16 mouse cellular contexts compared by ENCODE assay signal in genomic region chr6:84641062-84641431, GRCm38 (mm10). TPM values are rescaled to one million over a fixed set of nuclear protein-coding genes. Genes with fewer than 3 reads are reported as not detected.
DNase-seq lines count a peak whose midpoint lies in the region; ATAC-seq and TF ChIP-seq lines count a peak whose summit lies in the region.
"Had no signal": no experiment of that assay in that cellular context is flagged by ENCODE, and none has a peak within 500 bp of the region (broad histone marks: within the 10 kb centered on the region; RNA-seq: fewer than 3 reads in every experiment).

No protein-coding gene starts in this region.

- ATAC-seq in heart, embryonic 16.5 days (replicated peaks; ENCODE audit: extremely low read depth, insufficient read depth, low FRiP score) = no peak
- peak; percentile 8; the same call in 1 of the 2 replicates for ATAC-seq in liver, postnatal 0 days
- ATAC-seq in liver, embryonic 11.5 days (replicated peaks; ENCODE audit: low FRiP score) = no peak
- peak; percentile 21 for ATAC-seq in inflammation-experienced regulatory T-cells, adult 6 months

- peaks cover 21% of the 10 kb centered on the region for H3K4me1 ChIP-seq in heart, embryonic 16.5 days (ENCODE audit: control insufficient read depth, insufficient read depth, low read length)
- H3K4me1 ChIP-seq in liver, postnatal 0 days (ENCODE audit: insufficient read depth) = peaks cover 23% of the 10 kb centered on the region
- peaks cover 13% of the 10 kb centered on the region for H3K4me1 ChIP-seq in liver, embryonic 11.5 days (replicated peaks; ENCODE audit: control insufficient read depth, insufficient read depth, low read length)
- peaks cover 14% of the 10 kb centered on the region; the same call in 1 of the 2 replicates for H3K4me1 ChIP-seq in small intestine, adult 2 months (ENCODE audit: control insufficient read depth, insufficient read depth, insufficient read length, low read length)

- no peaks in the 10 kb centered on the region for H3K9me3 ChIP-seq in heart, embryonic 16.5 days (replicated peaks; ENCODE audit: control insufficient read depth, low read length)
- no peaks in the 10 kb centered on the region for H3K9me3 ChIP-seq in liver, postnatal 0 days (ENCODE audit: low read length)
- H3K9me3 ChIP-seq in liver, embryonic 11.5 days (ENCODE audit: control insufficient read depth, low read length) = no peaks in the 10 kb centered on the region
- H3K9me3 ChIP-seq: forebrain, embryonic 10.5 days; hindbrain, embryonic 10.5 days; liver, embryonic 13.5 days had no signal

- intact Hi-C loops in heart, postnatal 25 days (cut with DNase I) = loop anchor here (2.0 to 5.0 kb wide), 2 partner anchors 54 to 271 kb away; no protein-coding TSS in a partner anchor

- TF ChIP-seq POLR2A in small intestine, adult 2 months (IDR thresholded peaks at IDR 0.05; ENCODE audit: low read depth, low read length) = no peak

- no peak overlapping the region for H3K4me3 ChIP-seq in heart, embryonic 16.5 days (ENCODE audit: low read length)
- no peak overlapping the region for H3K4me3 ChIP-seq in liver, postnatal 0 days (ENCODE audit: low read depth, low read length)
- no peak overlapping the region for H3K4me3 ChIP-seq in liver, embryonic 11.5 days (ENCODE audit: low read depth, low read length)
- H3K4me3 ChIP-seq in small intestine, adult 2 months (ENCODE audit: low read depth, low read length) = no peak overlapping the region
- H3K4me3 ChIP-seq: forebrain, embryonic 10.5 days; hindbrain, embryonic 10.5 days; liver, embryonic 13.5 days had no signal

- H3K4me2 ChIP-seq in heart, embryonic 16.5 days (ENCODE audit: low read depth, low read length) = peak overlapping the region; percentile 34; the same call in 1 of the 2 replicates
- peak overlapping the region; percentile 10; the same call in 1 of the 2 replicates for H3K4me2 ChIP-seq in liver, postnatal 0 days (ENCODE audit: low read depth, low read length)
- no peak overlapping the region; the same call in 1 of the 2 replicates for H3K4me2 ChIP-seq in liver, embryonic 11.5 days
- H3K4me2 ChIP-seq: liver, embryonic 13.5 days had no signal

- no peaks in the 10 kb centered on the region for H3K27me3 ChIP-seq in heart, embryonic 16.5 days (ENCODE audit: control insufficient read depth, insufficient read depth, low read length)
- H3K27me3 ChIP-seq in liver, postnatal 0 days (ENCODE audit: insufficient read depth, low read length) = no peaks in the 10 kb centered on the region
- no peaks in the 10 kb centered on the region for H3K27me3 ChIP-seq in liver, embryonic 11.5 days (replicated peaks; ENCODE audit: control insufficient read depth, insufficient read depth, low read length)
- H3K27me3 ChIP-seq in small intestine, adult 2 months (ENCODE audit: control insufficient read depth, insufficient read depth, low read length) = no peaks in the 10 kb centered on the region
- H3K27me3 ChIP-seq: liver, embryonic 13.5 days had no signal

- H3K9ac ChIP-seq in heart, embryonic 16.5 days (ENCODE audit: low read length) = no peak overlapping the region
- H3K9ac ChIP-seq in liver, postnatal 0 days (replicated peaks) = no peak overlapping the region
- no peak overlapping the region for H3K9ac ChIP-seq in liver, embryonic 11.5 days (ENCODE audit: low read depth, low read length)
- H3K9ac ChIP-seq: liver, embryonic 13.5 days had no signal

- WGBS in heart, embryonic 16.5 days = 36% methylated on average over 4 of the region's 4 CpGs
- WGBS in liver, postnatal 0 days (ENCODE audit: insufficient replicate concordance) = 29% methylated on average over 4 of the region's 4 CpGs
- 49% methylated on average over 4 of the region's 4 CpGs for WGBS in liver, embryonic 11.5 days
- 34% methylated on average over 4 of the region's 4 CpGs for WGBS in small intestine, adult 2 months

- H3K36me3 ChIP-seq in heart, embryonic 16.5 days (ENCODE audit: control insufficient read depth, insufficient read depth) = no peaks in the 10 kb centered on the region
- no peaks in the 10 kb centered on the region for H3K36me3 ChIP-seq in liver, postnatal 0 days (replicated peaks; ENCODE audit: insufficient read depth, low read length)
- H3K36me3 ChIP-seq in liver, embryonic 11.5 days (ENCODE audit: control insufficient read depth, insufficient read depth, low read length) = no peaks in the 10 kb centered on the region
- H3K36me3 ChIP-seq in small intestine, adult 2 months (ENCODE audit: control insufficient read depth, insufficient read depth, low read length) = no peaks in the 10 kb centered on the region
- H3K36me3 ChIP-seq: forebrain, embryonic 10.5 days; hindbrain, embryonic 10.5 days; liver, embryonic 13.5 days had no signal

- TF ChIP-seq CTCF in liver, postnatal 0 days (IDR thresholded peaks at IDR 0.05; ENCODE audit: low read depth) = no peak
- TF ChIP-seq CTCF in small intestine, adult 2 months (IDR thresholded peaks at IDR 0.05; ENCODE audit: extremely low read depth, insufficient read length, insufficient replicate concordance, low read depth, low read length) = no peak

- no peak for DNase-seq in heart, postnatal 25 days (ENCODE audit: low spot score)
- no peak for DNase-seq in liver, postnatal 0 days
- no peak for DNase-seq in liver, embryonic 11.5 days (ENCODE audit: low spot score)
- DNase-seq in right cerebral cortex, adult 18-20 months = no peak
- DNase-seq: cerebellum, adult 8-10 months; gastrocnemius, postnatal 36 days; liver, embryonic 13.5 days; right cerebral cortex, postnatal 14 days; thymus, postnatal 25 days had no signal

- H3K27ac ChIP-seq in heart, embryonic 16.5 days (ENCODE audit: low read length) = no peak overlapping the region; the same call in 1 of the 2 replicates
- peak overlapping the region; percentile 52; the same call in 1 of the 2 replicates for H3K27ac ChIP-seq in liver, postnatal 0 days (ENCODE audit: low read depth)
- no peak overlapping the region for H3K27ac ChIP-seq in liver, embryonic 11.5 days (ENCODE audit: low read depth, low read length)
- peak overlapping the region; percentile 25 for H3K27ac ChIP-seq in small intestine, adult 2 months (ENCODE audit: insufficient read depth, low read depth, low read length)
- H3K27ac ChIP-seq: hindbrain, embryonic 10.5 days; liver, embryonic 13.5 days had no signal

- no peak for TF ChIP-seq EP300 in liver, postnatal 0 days (IDR thresholded peaks at IDR 0.05; ENCODE audit: low read depth)

RNA-seq across cellular contexts. Expression of gene Cyp26b1, which starts 47.3 kb away (rescaled TPM):
- 1.4 and 1.7 TPM in 2 replicates for polyA plus RNA-seq in heart, embryonic 16.5 days (2015; fragmentation: Nextera tagmentation; extraction: Ambion mirVana)
- 10 to 100 TPM in 1 of 2 experiments, 1 to 10 TPM in 1; 2.4 to 23.4 TPM for total RNA-seq in heart, postnatal 25 days (2021)
- polyA plus RNA-seq in liver, postnatal 0 days (2015; fragmentation: Nextera tagmentation; extraction: Ambion mirVana) = 0.13 and 0.14 TPM in 2 replicates
- polyA plus RNA-seq in liver, embryonic 11.5 days (2014; fragmentation: Nextera tagmentation; extraction: Ambion mirVana) = 0.75 and 1.0 TPM in 2 replicates
- under 1 TPM in 2 of 3 experiments, not detected in 1; 0.63 to 0.74 TPM for polyA plus RNA-seq in inflammation-experienced regulatory T-cells, adult 6 months (2017; shearing (Covaris generic))
- polyA plus RNA-seq in small intestine, adult 2 months (2012; rRNA removed) = 2.6 and 3.0 TPM in 2 replicates
- total RNA-seq: megakaryocyte-erythroid progenitor cell, adult 5-6 weeks; MEL had no signal

Comparison
In these comparisons a context has a peak if more than half of its experiments do, and no peak if none do; other contexts are left out.
1. ATAC-seq: peak in liver, postnatal 0 days (single experiment) and inflammation-experienced regulatory T-cells, adult 6 months (single experiment); none in heart, embryonic 16.5 days (single experiment) and liver, embryonic 11.5 days (single experiment).
2. H3K27ac ChIP-seq: peak in liver, postnatal 0 days (single experiment) and small intestine, adult 2 months (single experiment); none in heart, embryonic 16.5 days (single experiment) and liver, embryonic 11.5 days (single experiment).